Mouse (Mus musculus) embryo, embryonic 9.5 days (tissue): ENCODE data around the gene Pcbp2.
A peak's percentile ranks its signal among the peaks of the same experiment; 100 is the strongest.

Source experiments
- DNase-seq: peaks from one replicate; pipeline ENCODE4 v3.0.0-alpha.2; 2017; ENCODE audit errors: extremely low spot score

Pcbp2 gene

DNA sequence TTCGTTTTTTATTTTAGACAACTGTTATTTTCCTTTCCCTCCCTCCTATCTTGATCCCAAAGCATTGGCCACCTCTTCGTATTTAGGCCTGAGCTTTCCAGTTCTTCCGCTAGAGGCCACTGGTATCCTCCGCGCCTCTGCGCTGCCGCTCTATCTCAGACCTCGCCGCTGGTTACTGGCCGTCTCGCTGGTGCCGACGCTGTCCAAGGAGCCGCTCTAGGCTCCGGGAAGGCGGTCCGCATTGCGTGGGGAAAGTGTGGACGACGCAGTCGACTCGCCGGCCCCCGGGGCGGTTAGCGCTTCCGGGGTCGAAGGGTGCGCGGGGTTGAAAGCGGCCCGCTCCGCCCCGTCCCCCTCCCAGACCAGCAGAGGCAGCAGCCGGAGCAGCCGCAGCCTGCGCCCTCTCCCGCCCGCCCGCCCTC, at the start of gene Pcbp2:
Pcbp2 (plus strand) TSS at position 357 of the 422 bp plus-strand sequence.
- peak; percentile 97 for DNase-seq

DNA sequence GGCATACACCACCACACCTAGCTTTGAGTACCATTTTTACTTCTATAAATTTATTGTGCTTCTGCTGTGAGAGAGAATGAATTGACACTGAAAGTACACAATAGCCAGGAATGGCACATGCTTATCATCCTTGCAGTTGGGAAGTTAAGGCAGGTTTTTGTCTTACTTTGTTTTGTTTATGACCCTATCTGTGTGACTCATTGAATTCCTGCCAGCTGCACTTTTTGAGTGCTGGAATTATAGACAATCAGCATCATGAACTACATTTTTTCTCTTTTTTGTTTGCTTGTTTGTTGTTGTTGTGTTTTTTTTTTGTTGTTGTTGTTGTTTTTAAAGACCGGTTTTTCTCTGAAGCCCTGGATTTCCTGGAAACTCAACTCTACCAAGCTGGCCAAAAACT, 49.4 kb upstream of the Pcbp2 start:
- no peak for DNase-seq

DNA sequence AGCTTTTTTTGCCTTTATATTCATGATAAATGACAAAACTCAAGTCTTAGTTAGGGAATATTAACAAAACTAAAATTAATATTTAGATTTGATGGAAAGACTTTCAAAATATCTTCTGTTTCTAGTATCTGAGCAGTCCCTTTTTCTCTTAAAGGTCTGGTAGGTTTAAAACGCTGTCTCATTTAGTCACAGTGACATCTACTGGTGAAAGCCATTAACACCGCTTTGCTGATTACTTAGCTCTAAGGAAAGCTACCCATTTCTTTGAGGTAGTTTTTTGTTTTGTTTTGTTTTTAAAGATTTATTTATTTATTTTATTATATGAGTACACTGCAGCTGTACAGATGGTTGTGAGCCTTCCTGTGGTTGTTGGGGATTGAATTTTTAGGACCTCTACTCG, 48.9 kb upstream of the Pcbp2 start:
- no peak for DNase-seq

DNA sequence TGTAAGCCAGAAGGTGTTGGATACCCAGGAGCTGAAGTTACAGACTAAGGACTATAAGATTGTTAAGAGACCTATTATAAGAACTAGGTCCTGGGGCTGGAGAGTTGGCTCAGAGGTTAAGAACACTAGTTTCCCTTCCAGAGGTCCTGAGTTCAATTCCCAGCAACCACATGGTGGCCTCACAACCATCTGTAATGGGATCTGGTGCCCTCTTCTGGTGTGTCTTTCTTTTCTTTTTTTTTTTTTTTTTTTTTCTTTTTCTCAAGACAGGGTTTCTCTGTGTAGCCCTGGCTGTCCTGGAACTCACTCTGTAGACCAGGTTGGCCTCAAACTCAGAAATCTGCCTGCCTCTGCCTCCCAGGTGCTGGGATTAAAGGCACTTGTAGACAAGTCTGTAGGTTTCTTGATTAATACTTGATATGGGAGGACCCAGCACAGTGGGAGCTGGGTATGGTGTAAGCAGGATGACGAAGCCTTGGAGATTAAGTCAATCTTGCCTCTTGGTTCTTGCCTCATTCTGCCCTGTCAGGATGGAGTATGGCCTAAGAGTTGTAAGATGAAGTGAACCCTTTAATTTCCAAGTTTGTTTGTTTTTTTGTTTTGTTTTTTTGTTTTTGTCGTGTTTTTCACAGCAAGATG, 46.6 kb upstream of the Pcbp2 start:
- DNase-seq: no peak

DNA sequence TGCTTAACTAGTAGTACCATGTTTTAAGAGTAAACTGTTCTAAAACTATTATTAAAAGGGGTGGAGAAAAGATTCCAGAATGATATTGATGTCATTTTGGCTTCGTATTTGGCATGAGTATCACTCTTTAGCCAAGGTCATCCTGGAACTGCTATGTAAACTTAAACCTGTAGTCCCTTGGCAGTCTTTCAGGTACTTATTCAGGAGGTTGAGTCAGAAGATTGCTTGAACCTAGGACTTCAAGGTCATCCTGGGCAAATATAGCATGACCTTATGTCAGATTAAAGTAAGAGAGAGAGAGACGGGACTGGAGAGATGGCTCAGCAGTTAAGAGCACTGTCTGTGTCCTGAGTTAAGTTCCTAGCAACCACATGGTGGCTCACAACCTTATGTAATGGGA, 45.7 kb upstream of the Pcbp2 start:
- no peak for DNase-seq

DNA sequence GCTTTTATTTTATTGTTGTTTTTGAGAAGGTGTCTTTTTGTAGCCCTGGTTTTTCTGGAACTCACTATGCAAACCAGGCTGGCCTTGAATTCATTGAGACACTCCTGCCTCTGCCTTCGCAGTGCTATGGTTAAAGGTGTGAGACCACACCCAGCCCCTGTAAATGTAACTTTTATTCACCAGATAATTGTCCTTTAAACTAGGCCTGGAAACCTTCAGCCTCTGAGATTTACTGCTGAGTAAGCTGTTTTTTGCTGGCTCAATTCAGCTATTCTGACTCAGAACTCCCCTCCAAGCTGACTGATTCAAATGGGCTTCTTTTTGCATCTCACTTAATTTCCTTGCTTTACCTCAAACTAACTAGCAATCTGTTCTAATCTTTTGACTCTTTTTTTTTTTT, 43.4 kb upstream of the Pcbp2 start:
- no peak for DNase-seq

DNA sequence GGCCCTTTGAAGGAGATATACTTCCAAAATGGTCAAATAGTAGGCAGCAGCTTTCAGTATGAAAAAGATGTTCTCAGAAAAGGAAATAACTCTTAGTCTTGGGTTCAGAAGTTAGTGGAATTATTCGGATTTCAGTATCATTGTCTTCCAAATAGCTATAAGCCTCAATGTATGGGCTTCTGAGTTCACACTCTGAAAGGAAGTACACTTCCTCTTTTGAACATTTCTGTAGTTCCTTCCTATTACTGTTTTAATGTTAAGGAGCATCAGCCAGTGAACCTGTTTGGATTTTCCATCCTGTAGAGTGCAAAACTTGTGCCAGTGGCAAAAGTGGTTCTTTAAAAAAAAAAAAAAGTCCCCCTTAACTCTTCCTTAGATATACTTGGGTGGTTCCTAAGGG, 38.3 kb upstream of the Pcbp2 start:
- DNase-seq: no peak

DNA sequence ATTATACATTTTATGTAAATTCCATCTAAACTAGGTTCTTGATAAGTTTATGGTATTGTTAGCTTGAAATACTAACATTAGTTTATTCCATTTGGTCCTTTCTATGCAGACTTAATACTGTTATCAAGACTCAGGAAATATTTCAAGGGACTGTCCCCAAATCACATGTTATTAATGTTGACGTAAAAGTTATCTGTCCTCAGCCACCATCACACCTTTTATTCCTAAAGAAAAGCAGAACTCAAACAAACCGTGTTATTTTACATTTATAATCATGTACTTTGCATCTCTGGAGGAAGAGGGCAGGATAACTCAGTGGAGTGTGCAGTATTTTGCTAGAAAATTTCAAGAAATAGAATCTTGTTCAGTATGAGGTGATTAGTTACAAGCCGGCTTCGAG, 37.2 kb upstream of the Pcbp2 start:
- DNase-seq: no peak

DNA sequence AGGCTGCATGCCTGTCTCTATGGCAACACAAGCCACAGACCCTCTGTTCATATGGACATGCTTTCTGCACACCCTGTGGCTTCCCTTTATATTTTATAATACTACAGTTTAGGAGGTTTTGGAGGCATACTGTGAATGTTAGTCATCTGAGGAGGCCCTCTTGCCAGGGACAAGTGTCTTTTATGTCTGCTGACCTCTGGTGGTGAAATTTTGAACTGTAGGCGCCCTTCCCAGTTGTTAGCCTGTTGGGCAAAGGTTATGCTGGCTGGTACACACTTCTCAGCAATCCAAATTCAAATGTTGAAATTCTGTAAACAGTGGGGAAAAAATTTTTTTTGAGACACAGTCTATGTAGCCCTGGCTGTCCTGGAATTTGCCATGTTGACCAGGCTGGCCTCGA, 27.8 kb upstream of the Pcbp2 start:
- peak; percentile 81 for DNase-seq

DNA sequence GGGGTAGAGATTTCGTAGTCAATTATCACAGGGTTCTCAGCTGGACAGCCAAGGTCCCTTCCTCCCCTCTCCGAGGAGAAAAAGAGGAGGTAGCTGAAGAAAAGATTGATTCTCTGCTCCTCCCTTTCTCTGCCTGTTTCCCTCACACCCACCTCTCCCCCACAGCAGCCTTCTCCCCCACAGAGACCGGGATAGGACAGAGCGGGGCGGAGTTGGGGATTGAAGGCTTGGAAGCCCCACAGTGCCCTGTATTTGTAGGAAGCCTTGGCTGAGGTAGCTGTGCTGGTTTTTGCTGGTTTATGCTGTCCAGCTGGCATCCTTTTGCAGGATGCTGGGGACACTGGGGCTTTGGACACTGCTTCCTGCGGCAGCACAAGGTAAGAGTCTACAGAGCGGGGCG, 25.2 kb upstream of the Pcbp2 start, which contains the start of gene Amhr2:
Amhr2 (plus strand) TSS at position 222 of the 400 bp plus-strand sequence.
- DNase-seq: no peak

DNA sequence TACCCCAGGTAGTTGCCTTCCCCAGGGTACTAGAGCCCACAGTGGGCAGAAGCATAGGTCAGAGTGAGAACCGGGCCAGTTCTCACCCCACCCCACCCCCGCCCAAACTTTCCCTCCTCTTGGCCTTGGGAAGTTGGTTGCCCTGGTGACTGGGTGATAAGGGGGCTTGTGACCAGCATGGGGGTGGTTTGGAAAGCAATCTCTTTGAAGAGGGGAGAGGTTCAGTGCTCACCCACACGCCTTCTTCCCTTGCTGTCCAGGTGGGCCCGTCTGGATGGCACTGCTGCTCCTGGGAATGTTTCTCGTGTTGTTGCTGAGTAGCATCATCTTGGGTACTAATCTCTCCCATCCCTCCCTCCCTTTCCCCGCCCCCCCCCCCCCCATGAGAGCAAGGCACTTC, 23.9 kb upstream of the Pcbp2 start:
- no peak for DNase-seq

DNA sequence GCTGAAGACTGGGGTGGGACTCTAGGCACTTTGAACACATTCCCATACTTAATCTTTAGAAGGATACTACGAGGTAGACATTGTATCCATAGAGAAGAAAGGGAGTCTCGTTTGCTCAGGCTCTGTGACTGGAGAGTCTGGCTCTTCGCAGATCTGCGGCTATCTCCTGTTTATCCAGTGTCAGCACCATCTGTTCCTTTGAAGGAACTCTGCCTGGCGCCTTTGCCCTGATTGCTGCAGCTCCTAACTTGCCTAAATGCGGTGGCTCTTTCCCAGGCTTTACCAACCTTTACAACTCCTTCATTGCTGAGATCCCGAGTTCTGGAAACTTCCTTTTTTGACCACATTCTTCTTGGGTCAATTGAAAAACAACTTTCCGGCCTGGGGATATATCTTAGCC, 21.0 kb upstream of the Pcbp2 start:
- DNase-seq: no peak

DNA sequence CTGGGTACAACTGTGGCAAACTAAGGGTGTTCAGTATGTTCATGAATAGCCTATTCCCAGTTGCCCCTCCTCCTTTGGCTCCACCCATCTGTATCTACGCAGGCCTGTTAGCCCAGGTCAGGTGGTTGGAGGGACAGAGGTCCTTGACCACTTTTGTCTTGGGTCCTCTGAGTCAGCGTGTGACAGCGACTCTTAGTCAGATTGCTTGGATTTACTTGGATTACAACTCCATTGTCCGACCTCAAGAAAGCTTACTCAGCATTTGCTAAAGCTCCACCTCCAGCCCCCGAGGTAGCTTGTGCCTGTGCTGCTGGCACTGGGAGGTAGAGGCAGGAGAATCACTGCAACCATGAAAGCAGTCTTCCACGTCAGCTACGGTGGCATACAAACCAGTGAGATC, 19.4 kb upstream of the Pcbp2 start:
- DNase-seq: no peak

DNA sequence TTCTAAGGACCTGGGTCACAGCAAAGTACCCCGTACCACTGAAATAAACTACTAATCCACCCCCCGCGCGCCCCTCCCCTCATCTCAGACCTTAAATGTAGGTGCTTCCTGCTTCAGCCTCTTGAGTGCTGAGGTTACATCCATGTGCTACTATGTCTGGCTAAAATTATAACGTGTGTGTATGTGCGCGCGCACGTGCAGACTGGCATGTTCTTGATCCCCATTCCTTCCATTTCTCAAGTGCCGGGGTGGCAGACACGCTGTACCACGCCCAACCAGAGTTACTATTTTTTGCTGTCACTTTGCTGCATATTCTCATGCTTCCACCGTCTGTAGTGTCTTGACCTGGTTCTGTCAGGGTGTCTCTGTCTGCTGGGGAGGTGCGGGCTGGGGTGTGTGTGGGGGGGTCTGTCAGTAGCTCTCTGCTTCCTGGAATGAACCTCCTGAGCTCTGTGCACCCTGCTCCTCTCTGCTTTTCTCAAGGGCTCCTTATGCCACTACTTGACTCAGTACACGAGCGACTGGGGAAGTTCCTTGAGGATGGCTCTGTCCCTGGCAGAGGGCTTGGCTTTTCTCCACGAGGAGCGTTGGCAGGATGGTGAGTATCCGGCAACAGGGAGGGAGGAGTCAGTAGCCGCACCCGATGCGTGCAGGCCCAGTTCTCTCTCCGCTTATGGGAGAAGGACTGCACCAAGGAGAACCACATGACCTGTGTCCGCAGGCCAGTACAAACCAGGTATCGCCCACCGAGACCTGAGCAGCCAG, 18.5 kb upstream of the Pcbp2 start:
- no peak for DNase-seq

DNA sequence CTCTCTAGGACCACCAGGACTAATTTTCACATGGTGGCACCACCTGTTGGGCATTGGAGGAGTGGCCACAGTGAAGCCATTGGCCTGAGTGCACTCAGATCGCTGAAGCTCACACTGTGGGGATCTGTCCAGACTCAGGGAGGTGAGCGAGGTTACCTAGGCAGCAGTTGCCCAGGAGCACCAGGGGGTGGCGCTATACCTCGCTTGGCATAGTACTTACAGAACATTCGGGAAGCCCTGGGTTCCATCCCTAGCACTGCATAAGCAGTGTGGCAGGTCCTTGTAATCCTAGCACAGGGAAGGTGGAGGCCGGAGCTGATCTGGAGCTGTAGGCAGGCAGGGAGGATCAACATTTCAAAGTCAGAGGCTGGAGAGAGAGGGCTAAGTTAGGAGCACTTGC, 14.3 kb upstream of the Pcbp2 start:
- no peak for DNase-seq

DNA sequence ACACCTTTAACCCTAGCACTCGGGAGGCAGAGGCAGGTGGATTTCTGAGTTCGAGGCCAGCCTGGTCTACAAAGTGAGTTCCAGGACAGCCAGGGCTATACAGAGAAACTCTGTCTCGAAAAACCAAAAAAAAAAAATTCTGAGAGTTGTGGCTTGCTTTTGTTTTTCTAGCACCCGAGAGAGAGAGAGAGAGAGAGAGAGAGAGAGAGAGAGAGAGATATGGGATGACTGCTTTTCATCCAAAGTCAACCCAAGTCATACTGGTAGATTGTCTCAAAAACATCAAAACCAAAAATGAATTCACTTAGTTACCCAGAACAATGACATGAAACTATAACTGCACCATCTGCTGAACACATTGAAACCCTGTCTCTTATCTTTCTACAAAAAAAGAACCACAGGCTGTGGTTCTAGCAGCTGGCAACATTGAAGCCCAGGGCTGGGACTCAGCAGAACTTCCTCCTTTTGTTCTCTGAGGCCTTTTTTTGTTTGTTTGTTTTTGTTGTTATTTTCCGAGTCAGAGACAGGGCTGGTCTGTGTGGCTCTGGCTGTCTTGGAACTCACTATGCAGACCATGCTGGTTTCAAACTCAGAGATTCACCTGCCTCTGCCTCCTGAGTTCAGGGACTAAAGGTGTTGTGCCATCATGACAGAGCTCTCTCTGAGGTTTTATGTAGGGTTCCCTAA, 12.1 kb upstream of the Pcbp2 start:
- no peak for DNase-seq

DNA sequence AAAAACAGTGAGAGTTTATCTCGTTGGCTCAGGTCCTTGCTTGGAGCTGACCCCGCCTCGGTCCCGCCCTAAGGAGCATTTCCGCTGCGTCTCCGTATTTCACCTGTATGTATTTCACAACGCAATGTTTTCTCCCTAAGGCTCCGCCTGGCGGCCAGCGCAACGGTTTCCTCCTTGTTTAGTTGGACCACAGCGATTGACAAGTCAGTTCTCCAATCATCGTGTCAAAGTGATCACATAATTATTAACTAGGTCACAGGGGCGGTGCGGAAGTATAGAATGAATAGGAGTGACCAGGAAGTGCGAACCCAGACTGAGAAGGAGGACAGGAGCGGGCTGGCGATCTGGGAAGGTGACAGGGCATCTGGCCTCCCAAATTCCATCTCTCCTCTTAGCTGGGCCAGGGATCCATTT, 11.4 kb upstream of the Pcbp2 start, which contains the start of gene Prr13:
Prr13 (plus strand) TSS at position 125 of the 414 bp plus-strand sequence.
- DNase-seq: peak; percentile 86

DNA sequence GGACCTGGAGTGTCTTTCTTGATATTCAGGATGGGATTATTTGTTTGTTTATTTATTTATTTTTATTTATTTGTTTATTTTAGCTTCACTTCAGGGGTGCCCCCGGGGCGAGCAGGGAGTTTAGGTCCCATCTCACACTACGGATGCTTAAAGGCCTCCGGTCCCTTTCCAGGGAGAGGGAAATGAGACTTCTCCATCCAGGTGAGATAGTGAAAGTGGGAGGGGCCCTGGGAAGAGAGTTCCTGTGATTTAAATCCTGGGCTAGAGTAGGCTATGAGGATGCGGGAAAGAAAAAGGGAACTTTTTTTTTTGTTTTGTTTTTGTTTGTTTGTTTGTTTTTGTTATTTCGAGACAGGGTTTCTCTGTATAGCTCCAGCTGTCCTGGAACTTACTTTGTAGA, 11.0 kb upstream of the Pcbp2 start:
- no peak for DNase-seq

DNA sequence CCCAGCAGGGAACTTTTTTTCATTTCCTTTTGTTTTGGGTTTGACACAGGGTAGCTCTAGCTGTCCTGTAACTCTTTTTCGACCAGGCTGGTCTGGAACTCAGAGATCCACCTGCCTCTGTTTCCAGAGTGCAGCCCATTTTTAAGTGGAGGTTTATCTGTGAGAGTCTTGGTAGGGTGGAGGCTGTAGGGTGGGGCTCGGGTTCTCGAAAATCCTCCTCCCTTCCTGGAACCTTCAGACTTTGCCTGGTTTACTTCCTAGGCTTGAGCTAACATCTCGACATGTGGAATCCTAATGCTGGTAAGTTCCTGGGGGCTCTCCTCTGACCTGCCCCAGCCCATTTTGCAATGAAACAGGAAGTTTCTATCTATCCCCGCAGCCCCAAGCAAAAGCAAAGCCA, 10.5 kb upstream of the Pcbp2 start:
- no peak for DNase-seq

DNA sequence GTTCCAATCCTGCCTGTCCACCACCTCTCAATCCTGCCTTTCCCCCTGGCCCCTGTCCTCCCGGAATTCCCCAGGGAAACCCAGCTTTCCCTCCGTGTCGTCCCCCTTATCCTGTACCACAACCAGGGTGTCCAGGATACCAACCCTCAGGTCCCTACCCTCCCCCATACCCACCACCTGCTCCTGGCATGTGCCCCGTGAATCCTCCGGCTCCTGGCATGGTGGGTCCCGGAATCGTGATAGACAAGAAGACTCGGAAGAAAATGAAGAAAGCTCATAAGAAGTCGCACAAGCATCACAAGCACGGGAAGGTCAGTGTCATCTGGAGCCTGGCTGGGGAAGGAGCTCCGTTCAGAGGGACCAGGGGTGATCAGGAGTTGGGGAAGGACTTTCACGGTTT, 9.9 kb upstream of the Pcbp2 start:
- no peak for DNase-seq

DNA sequence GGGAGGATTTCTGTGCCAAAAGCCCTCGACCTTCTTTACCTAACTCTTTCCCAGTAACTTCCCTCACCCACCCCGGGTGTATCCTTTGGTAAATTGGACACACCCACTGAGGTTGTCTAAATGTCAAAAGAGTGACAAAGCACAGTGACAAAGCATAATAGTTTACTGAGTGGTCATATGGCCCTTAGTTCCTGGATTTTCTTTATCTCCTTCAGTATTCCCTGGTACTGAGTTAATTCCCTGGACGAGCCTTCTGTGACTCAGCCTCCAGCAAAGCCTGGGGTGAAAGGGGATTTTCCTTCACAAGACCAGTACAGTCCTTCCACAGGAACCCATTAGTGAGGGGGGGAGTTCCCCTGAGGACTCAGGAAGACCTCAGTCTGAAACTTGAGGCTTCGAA, 9.4 kb upstream of the Pcbp2 start:
- no peak for DNase-seq

DNA sequence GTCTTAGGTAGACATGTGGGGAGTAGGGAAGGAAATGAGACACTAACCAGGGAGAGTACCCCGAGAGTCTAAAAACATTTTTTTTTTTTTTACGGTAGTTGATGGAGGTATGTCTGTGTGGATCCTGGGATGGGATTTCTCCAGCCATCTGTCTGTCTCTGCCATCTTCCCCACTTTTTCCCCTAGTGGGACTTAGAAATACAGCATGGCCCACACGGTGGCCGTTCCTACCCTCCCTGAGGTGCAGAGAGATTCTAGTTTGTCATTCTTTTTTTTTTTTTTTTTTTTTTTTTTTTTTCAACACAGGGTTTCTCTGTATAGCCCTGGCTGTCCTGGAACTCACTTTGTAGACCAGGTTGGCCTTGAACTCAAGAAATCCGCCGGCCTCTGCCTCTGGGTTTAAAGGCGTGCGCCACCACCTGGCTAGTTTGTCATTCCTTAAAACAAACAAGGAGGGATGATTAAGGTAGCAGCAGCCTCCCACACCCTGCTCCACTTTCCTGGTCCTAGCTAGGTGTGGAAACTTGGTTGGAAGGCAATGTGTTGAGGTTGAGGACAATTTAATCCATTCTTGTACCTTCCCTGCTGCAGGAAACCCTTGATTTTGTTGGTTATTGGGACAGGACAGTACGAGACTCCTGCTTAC, 8.8 kb upstream of the Pcbp2 start:
- no peak for DNase-seq
